Mouse (Mus musculus): Measurements from ENCODE around the gene Tkfc. TPM values are rescaled to one million over a fixed set of nuclear protein-coding genes. Genes with fewer than 3 reads are reported as not detected.

Gene Tkfc
- polyA plus RNA-seq (2015; fragmentation: Nextera tagmentation; extraction: Ambion mirVana) = 70.8 and 81.3 TPM in 2 replicates

DNA sequence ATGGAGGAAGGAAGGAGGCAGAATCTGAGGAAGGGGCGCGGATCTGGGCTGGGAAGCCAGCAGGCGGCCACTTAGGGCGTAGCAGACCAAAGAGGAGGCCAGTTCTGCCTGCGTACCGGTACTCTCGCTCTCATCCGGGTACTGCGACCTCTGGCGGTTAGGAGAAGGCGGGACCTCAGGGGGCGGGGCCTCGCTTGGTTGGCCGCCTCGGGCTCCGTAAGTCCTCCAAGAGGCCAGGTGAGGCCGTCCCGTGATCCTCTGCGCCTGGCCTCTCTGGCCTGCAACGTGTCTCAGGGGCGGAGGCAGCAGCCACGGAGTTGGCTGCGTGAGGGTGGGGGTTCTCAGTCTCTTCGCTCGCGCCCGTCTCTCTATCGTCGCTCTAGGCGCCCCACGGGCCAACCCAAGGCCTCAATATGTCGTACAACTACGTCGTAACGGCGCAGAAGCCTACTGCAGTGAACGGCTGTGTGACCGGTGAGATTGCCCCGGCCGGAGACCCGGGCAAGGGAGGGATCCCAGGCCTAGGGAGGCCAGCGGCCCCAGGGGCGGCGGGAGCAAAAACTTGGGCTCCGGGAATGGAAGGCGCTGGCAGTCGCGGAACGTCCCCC lies at the start of gene Tkfc, which contains the start of gene Ddb1:
Gene Tkfc, minus strand, starts transcription at position 362 of the 608 bp plus-strand sequence.
Gene Ddb1, plus strand, starts transcription at position 35 of the 608 bp plus-strand sequence.
- H3K4me1 ChIP-seq (ENCODE audit: control insufficient read depth, insufficient read depth, low read length) = peaks cover 17% of the 10 kb centered on the region
- no peaks in the 10 kb centered on the region for H3K9me3 ChIP-seq (ENCODE audit: control insufficient read depth, low read length)
- H3K27ac ChIP-seq (ENCODE audit: low read length) = peak within 1 kb of the TSS; percentile 94
- no peaks in the 10 kb centered on the region for H3K27me3 ChIP-seq (replicated peaks; ENCODE audit: control insufficient read depth, insufficient read depth, low read length)
- H3K4me2 ChIP-seq (ENCODE audit: low read depth, low read length) = peak within 1 kb of the TSS; percentile 69
- peak within 1 kb of the TSS; percentile 91 for H3K4me3 ChIP-seq (ENCODE audit: low read length)
- WGBS = 1% methylated on average over 49 of the region's 49 CpGs
- peak; percentile 97 for ATAC-seq
- peak within 1 kb of the TSS; percentile 97 for H3K9ac ChIP-seq (ENCODE audit: low read depth, low read length)
- peaks cover 19% of the 10 kb centered on the region for H3K36me3 ChIP-seq (ENCODE audit: control insufficient read depth, insufficient read depth, low read length)

- Histone ChIP-seq H3K4me2 (ENCODE audit: low read depth, low read length) (no peak overlapping the region), H3K9me3 (ENCODE audit: control insufficient read depth, low read length) (no peaks in the 10 kb centered on the region), H3K27me3 (replicated peaks; ENCODE audit: control insufficient read depth, insufficient read depth, low read length) (no peaks in the 10 kb centered on the region), H3K4me1 (ENCODE audit: control insufficient read depth, insufficient read depth, low read length) (no peaks in the 10 kb centered on the region), H3K36me3 (ENCODE audit: control insufficient read depth, insufficient read depth, low read length) (no peaks in the 10 kb centered on the region), H3K27ac (ENCODE audit: low read length) (no peak overlapping the region), H3K9ac (ENCODE audit: low read depth, low read length) (no peak overlapping the region), H3K4me3 (ENCODE audit: low read length) (no peak overlapping the region)
- ATAC-seq = no peak
- 80% methylated on average over 8 of the region's 8 CpGs for WGBS
These were observed 42.7 kb upstream of the Tkfc start for GRCm38 (mm10) chr19:10648156-10648555.

- H3K27ac ChIP-seq (ENCODE audit: low read length) = no peak overlapping the region
- no peaks in the 10 kb centered on the region for H3K9me3 ChIP-seq (ENCODE audit: control insufficient read depth, low read length)
- H3K36me3 ChIP-seq (ENCODE audit: control insufficient read depth, insufficient read depth, low read length) = no peaks in the 10 kb centered on the region
- H3K4me2 ChIP-seq (ENCODE audit: low read depth, low read length) = no peak overlapping the region
- no peaks in the 10 kb centered on the region for H3K4me1 ChIP-seq (ENCODE audit: control insufficient read depth, insufficient read depth, low read length)
- no peak overlapping the region for H3K9ac ChIP-seq (ENCODE audit: low read depth, low read length)
- no peaks in the 10 kb centered on the region for H3K27me3 ChIP-seq (replicated peaks; ENCODE audit: control insufficient read depth, insufficient read depth, low read length)
- 90% methylated on average over 2 of the region's 2 CpGs for WGBS
- no peak overlapping the region for H3K4me3 ChIP-seq (ENCODE audit: low read length)
- ATAC-seq = no peak
These were observed 40.2 kb upstream of the Tkfc start for GRCm38 (mm10) chr19:10645616-10646015.

- no peaks in the 10 kb centered on the region for H3K9me3 ChIP-seq (ENCODE audit: control insufficient read depth, low read length)
- H3K36me3 ChIP-seq (ENCODE audit: control insufficient read depth, insufficient read depth, low read length) = no peaks in the 10 kb centered on the region
- ATAC-seq = no peak
- no peak overlapping the region for H3K4me2 ChIP-seq (ENCODE audit: low read depth, low read length)
- no peaks in the 10 kb centered on the region for H3K27me3 ChIP-seq (replicated peaks; ENCODE audit: control insufficient read depth, insufficient read depth, low read length)
- H3K4me3 ChIP-seq (ENCODE audit: low read length) = no peak overlapping the region
- H3K27ac ChIP-seq (ENCODE audit: low read length) = no peak overlapping the region
- H3K9ac ChIP-seq (ENCODE audit: low read depth, low read length) = no peak overlapping the region
- H3K4me1 ChIP-seq (ENCODE audit: control insufficient read depth, insufficient read depth, low read length) = 0 out of 2 replicates have a peak, but pooled peaks cover 5% of the 10 kb centered on the region
- 50% methylated on average over 13 of the region's 13 CpGs for WGBS
These were observed 35.3 kb upstream of the Tkfc start for GRCm38 (mm10) chr19:10640589-10641378.

DNA sequence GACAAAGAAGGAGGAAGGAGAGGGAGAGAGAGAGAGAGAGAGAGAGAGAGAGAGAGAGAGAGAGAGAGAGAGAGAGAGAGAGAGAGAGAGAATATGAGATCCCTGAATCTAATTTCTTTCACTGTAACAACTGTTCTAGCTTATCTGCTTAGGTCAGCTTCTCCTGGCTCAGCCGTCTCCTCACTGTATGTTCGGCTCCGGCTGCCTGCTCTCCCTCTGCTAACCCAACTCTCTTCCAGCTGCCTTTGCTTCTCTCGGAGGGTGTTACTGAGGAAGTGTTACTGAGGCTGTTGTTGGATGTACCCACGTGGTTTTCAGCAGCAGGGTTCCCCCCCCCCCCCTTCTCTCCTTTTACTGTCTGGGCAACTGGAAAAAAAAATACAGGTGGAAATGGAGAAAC lies 34.6 kb upstream of the Tkfc start:
- no peaks in the 10 kb centered on the region for H3K36me3 ChIP-seq (ENCODE audit: control insufficient read depth, insufficient read depth, low read length)
- no peak for ATAC-seq
- H3K27ac ChIP-seq (ENCODE audit: low read length) = no peak overlapping the region
- no peaks in the 10 kb centered on the region for H3K27me3 ChIP-seq (replicated peaks; ENCODE audit: control insufficient read depth, insufficient read depth, low read length)
- no peak overlapping the region for H3K4me3 ChIP-seq (ENCODE audit: low read length)
- 7% methylated on average over 5 of the region's 5 CpGs for WGBS
- H3K4me1 ChIP-seq (ENCODE audit: control insufficient read depth, insufficient read depth, low read length) = peaks cover 10% of the 10 kb centered on the region
- no peaks in the 10 kb centered on the region for H3K9me3 ChIP-seq (ENCODE audit: control insufficient read depth, low read length)
- H3K9ac ChIP-seq (ENCODE audit: low read depth, low read length) = no peak overlapping the region
- no peak overlapping the region for H3K4me2 ChIP-seq (ENCODE audit: low read depth, low read length)

DNA sequence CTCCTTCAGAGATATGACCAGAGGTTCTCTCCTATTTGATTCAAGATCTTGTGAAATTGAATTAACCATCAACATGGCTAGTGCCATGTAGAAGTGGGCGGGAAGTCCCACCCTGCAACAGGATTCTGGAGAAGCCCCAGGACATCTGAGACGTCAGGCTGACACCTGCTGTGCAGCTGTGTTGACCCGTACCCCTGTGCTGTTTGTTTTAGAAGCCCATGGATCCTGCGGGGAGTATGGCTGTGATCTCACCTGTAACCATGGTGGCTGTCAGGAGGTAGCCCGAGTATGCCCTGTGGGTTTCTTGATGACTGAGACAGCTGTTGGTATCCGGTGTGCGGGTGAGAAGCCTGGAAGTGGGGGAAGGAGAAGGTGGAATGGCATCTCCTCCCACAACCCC lies 32.4 kb upstream of the Tkfc start:
- Histone ChIP-seq H3K27ac (ENCODE audit: low read length) (no peak overlapping the region), H3K4me2 (ENCODE audit: low read depth, low read length) (no peak overlapping the region), H3K4me3 (ENCODE audit: low read length) (no peak overlapping the region), H3K36me3 (ENCODE audit: control insufficient read depth, insufficient read depth, low read length) (no peaks in the 10 kb centered on the region), H3K9me3 (ENCODE audit: control insufficient read depth, low read length) (no peaks in the 10 kb centered on the region), H3K9ac (ENCODE audit: low read depth, low read length) (no peak overlapping the region), H3K4me1 (ENCODE audit: control insufficient read depth, insufficient read depth, low read length) (peaks cover 18% of the 10 kb centered on the region), H3K27me3 (replicated peaks; ENCODE audit: control insufficient read depth, insufficient read depth, low read length) (no peaks in the 10 kb centered on the region)
- 43% methylated on average over 7 of the region's 7 CpGs for WGBS
- no peak for ATAC-seq

DNA sequence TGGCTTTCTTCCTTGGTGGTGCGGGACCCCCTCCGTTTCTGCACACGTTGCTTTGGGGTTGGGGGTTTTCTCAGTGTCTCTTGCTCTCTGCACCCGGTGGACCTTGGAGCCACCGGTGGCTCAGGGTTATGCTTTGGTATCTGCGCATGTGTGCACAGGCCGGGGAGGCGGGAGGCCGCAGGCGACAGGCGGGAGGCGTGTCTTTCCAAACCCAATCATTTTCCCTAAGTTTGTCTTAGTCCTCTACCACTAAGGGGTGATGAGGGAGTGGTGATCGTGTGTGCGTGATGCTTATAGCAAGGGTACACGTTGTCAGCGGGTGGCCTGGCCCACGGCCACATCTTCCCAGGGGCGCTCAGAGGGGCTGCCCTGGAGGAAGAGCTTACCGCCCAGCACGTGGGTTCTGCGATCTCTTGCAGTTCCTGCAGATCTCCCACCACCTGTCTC lies 29.4 kb upstream of the Tkfc start:
- Histone ChIP-seq H3K4me2 (ENCODE audit: low read depth, low read length) (peak overlapping the region; percentile 93), H3K9me3 (ENCODE audit: control insufficient read depth, low read length) (no peaks in the 10 kb centered on the region), H3K4me1 (ENCODE audit: control insufficient read depth, insufficient read depth, low read length) (peaks cover 18% of the 10 kb centered on the region), H3K36me3 (ENCODE audit: control insufficient read depth, insufficient read depth, low read length) (peaks cover 4% of the 10 kb centered on the region; the same call in 1 of the 2 replicates), H3K4me3 (ENCODE audit: low read length) (peak overlapping the region; percentile 59), H3K27ac (ENCODE audit: low read length) (0 out of 2 replicates have a peak overlapping the region, but pooled peaks have one; percentile 43), H3K9ac (ENCODE audit: low read depth, low read length) (peak overlapping the region; percentile 75), H3K27me3 (replicated peaks; ENCODE audit: control insufficient read depth, insufficient read depth, low read length) (no peaks in the 10 kb centered on the region)
- peak; percentile 95 for ATAC-seq
- WGBS = 3% methylated on average over 21 of the region's 21 CpGs

- Histone ChIP-seq H3K27ac (ENCODE audit: low read length) (peak within 1 kb of the TSS; percentile 43), H3K27me3 (replicated peaks; ENCODE audit: control insufficient read depth, insufficient read depth, low read length) (no peaks in the 10 kb centered on the region), H3K9ac (ENCODE audit: low read depth, low read length) (peak within 1 kb of the TSS; percentile 75), H3K4me1 (ENCODE audit: control insufficient read depth, insufficient read depth, low read length) (peaks cover 18% of the 10 kb centered on the region), H3K9me3 (ENCODE audit: control insufficient read depth, low read length) (no peaks in the 10 kb centered on the region), H3K36me3 (ENCODE audit: control insufficient read depth, insufficient read depth, low read length) (peaks cover 8% of the 10 kb centered on the region; the same call in 1 of the 2 replicates), H3K4me2 (ENCODE audit: low read depth, low read length) (peak within 1 kb of the TSS; percentile 93), H3K4me3 (ENCODE audit: low read length) (peak within 1 kb of the TSS; percentile 59)
- WGBS = 1% methylated on average over 32 of the region's 32 CpGs
- peak; percentile 88 for ATAC-seq
These were observed 28.8 kb upstream of the Tkfc start, which contains the start of gene Vwce for GRCm38 (mm10) chr19:10634106-10634871. Gene Vwce (plus strand): TSS chr19:10634213.
